Mouse (Mus musculus): ENCODE results near the gene Prkar2a. TPM values are rescaled to one million over a fixed set of nuclear protein-coding genes. Genes with fewer than 3 reads are reported as not detected.
A peak's percentile ranks its signal among the peaks of the same experiment; 100 is the strongest.

Prkar2a gene
- polyA plus RNA-seq, 1 experiment from 2014 or later: 68.1 TPM

DNA sequence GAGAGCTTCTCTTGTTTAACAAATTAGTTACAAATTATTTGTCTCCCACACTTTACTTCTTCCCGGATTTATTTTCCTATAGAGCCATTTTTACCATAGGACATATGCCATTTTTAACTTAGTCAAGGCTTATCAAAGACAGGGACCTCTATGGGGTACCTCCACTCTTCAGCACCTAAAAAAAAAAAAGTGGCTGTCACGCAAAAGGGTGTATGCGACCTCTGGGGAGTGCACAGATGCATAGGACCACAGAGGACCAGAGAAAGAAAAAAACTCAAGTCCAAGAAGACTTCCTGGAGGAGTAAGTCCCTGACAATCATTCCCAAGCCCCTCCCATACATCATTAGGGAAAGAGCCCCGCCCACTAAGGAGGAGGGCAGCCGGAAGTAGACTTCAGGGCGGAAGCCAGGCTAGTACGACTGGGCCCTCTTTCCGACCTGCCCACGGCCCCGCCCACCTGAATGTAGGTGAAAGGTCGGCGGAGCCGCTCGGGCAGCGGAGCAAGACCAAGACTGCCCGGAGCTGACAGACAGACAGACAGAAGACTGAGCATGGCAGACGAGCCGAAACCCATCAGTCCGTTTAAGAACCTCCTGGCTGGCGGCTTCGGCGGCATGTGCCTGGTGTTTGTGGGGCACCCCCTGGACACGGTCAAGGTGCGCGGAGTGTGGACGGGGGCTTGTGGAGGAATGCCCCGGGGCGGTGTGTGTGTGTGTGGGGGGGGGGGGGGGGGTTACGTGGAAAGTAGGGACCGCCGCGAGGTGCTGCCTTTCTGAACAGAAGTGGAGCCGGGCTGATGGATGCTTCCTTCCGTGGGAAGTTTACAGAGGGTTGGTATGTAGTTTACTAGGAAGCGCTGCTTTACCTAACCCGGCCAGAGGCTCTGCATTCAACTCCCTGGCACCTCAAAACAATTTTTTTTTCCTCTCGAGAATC is 27.2 kb upstream of the Prkar2a start, which contains the start of gene Slc25a20:
TSS of gene Slc25a20 (plus strand) at position 412 of the 936 bp plus-strand sequence.
- DNase-seq (peak; percentile 85), ATAC-seq (ENCODE audit: low FRiP score, low TSS enrichment) (peak; percentile 69)
- Histone ChIP-seq H3K9me3 (ENCODE audit: control insufficient read depth, low read length) (no peaks in the 10 kb centered on the region), H3K4me2 (ENCODE audit: low read length) (peak within 1 kb of the TSS; percentile 74), H3K27ac (replicated peaks; ENCODE audit: low read depth, low read length) (no peak within 1 kb of the TSS), H3K36me3 (ENCODE audit: control insufficient read depth, insufficient read depth, low read length) (no peaks in the 10 kb centered on the region), H3K4me3 (replicated peaks; ENCODE audit: low read depth, low read length) (peak within 1 kb of the TSS; percentile 68), H3K4me1 (ENCODE audit: control insufficient read depth, insufficient read depth, low read length) (peaks cover 9% of the 10 kb centered on the region), H3K9ac (replicated peaks; ENCODE audit: low read length) (peak within 1 kb of the TSS; percentile 61), H3K27me3 (ENCODE audit: control insufficient read depth, insufficient read depth, low read length) (no peaks in the 10 kb centered on the region)
- 2% methylated on average over 36 of the region's 37 CpGs for WGBS

GRCm38 (mm10) chr9:108662660-108663059 is 26.5 kb upstream of the Prkar2a start:
- Histone ChIP-seq H3K9me3 (ENCODE audit: control insufficient read depth, low read length) (no peaks in the 10 kb centered on the region), H3K9ac (replicated peaks; ENCODE audit: low read length) (peak overlapping the region; percentile 61), H3K36me3 (ENCODE audit: control insufficient read depth, insufficient read depth, low read length) (no peaks in the 10 kb centered on the region), H3K27me3 (ENCODE audit: control insufficient read depth, insufficient read depth, low read length) (no peaks in the 10 kb centered on the region), H3K4me3 (replicated peaks; ENCODE audit: low read depth, low read length) (peak overlapping the region; percentile 68), H3K4me2 (ENCODE audit: low read length) (peak overlapping the region; percentile 74), H3K27ac (replicated peaks; ENCODE audit: low read depth, low read length) (no peak overlapping the region), H3K4me1 (ENCODE audit: control insufficient read depth, insufficient read depth, low read length) (peaks cover 9% of the 10 kb centered on the region)
- ATAC-seq (ENCODE audit: low FRiP score, low TSS enrichment): no peak
- DNase-seq: no peak
- WGBS: 43% methylated on average over 6 of the region's 6 CpGs

DNA sequence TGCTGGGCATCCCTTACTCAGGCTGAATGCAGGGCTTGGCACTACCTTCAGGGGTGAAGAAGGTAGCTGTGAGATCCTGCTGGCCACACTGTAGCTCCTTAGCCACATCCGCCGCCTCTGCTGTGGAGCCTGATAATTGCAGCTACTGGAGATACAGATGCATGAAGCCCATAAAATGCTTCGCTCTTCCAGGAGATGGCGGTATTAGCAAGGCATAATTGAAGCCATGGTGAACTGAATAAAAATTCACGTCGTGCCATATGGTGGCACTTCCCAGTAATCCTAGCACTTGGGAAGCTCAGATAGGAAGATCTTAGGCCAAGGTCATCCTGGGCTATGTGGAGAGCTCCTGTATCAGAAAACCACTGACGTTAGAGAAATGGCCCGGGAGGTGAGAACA is 19.2 kb upstream of the Prkar2a start:
- no peak overlapping the region for H3K4me3 ChIP-seq (replicated peaks; ENCODE audit: low read depth, low read length)
- DNase-seq (peak; percentile 62), ATAC-seq (ENCODE audit: low FRiP score, low TSS enrichment) (no peak)
- no peak overlapping the region for H3K9ac ChIP-seq (replicated peaks; ENCODE audit: low read length)
- H3K4me2 ChIP-seq (ENCODE audit: low read length): no peak overlapping the region
- peaks cover 30% of the 10 kb centered on the region for H3K36me3 ChIP-seq (ENCODE audit: control insufficient read depth, insufficient read depth, low read length)
- no peaks in the 10 kb centered on the region for H3K4me1 ChIP-seq (ENCODE audit: control insufficient read depth, insufficient read depth, low read length)
- WGBS: 54% methylated on average over 8 of the region's 8 CpGs
- H3K27me3 ChIP-seq (ENCODE audit: control insufficient read depth, insufficient read depth, low read length): no peaks in the 10 kb centered on the region
- no peak overlapping the region for H3K27ac ChIP-seq (replicated peaks; ENCODE audit: low read depth, low read length)
- H3K9me3 ChIP-seq (ENCODE audit: control insufficient read depth, low read length): no peaks in the 10 kb centered on the region

DNA sequence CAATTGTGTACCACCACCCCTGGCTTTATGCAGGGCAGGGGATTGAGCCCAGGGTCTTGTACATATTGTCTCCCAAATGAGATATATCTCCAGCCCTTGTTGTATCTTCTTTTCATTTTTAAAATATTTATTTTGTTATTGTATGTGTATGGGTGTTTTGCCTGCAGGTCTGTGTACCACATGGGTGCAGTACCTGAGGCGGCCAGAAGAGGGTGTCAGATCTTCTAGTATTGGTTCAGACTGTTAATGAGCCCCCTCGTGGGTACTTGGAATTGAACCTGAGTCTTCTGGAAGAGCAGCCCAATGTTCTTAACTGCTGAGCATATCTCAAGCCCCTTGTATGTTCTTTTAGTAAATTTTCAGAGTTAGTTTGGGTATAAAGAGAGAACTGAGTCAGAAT is 16.0 kb upstream of the Prkar2a start:
- no peak overlapping the region for H3K9ac ChIP-seq (replicated peaks; ENCODE audit: low read length)
- H3K36me3 ChIP-seq (ENCODE audit: control insufficient read depth, insufficient read depth, low read length): peaks cover 34% of the 10 kb centered on the region
- no peak overlapping the region for H3K4me3 ChIP-seq (replicated peaks; ENCODE audit: low read depth, low read length)
- no peak overlapping the region for H3K27ac ChIP-seq (replicated peaks; ENCODE audit: low read depth, low read length)
- no peaks in the 10 kb centered on the region for H3K9me3 ChIP-seq (ENCODE audit: control insufficient read depth, low read length)
- DNase-seq (no peak), ATAC-seq (ENCODE audit: low FRiP score, low TSS enrichment) (no peak)
- no peak overlapping the region for H3K4me2 ChIP-seq (ENCODE audit: low read length)
- no peaks in the 10 kb centered on the region for H3K27me3 ChIP-seq (ENCODE audit: control insufficient read depth, insufficient read depth, low read length)
- no peaks in the 10 kb centered on the region for H3K4me1 ChIP-seq (ENCODE audit: control insufficient read depth, insufficient read depth, low read length)
- 48% methylated on average over 2 of the region's 2 CpGs for WGBS

DNA sequence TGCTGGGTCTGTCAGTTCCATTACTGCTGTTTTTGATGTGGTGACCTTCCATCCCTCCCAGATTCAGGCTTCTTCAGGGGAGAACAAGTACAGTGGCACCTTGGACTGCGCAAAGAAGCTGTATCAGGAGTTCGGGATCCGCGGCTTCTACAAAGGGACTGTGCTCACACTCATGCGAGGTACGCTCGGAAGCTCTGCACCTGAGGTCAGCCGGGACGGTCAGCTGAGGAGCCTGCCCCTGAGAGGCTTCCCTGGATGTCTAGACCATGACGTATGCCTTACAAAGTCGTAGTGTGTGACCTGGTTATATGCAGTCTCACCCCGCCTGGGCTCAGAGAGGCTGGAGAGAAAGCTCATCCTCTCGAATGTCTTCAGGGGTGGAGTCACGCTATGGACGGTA is 9.1 kb upstream of the Prkar2a start:
- DNase-seq (no peak), ATAC-seq (ENCODE audit: low FRiP score, low TSS enrichment) (no peak)
- 93% methylated on average over 15 of the region's 15 CpGs for WGBS

DNA sequence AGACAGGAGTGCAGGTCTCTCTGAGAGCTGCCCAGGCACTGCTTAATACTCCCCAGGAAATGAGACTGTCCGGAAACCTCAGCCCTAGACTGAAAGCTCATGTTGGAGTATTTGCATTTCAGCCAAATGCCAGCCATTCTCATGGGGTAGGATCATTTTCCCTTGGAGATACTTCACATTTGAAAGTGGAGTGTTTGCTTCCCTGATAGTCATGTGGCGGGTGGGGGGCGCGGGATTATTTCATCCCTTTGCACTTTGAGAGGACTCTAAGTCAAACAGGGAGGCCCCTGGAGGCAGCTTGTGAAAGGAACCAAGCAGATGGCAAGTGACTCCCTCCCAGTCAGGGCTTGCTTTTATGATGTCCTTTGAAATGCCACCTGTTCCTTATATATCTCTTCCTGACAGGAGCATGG is 2.6 kb upstream of the Prkar2a start:
- Histone ChIP-seq H3K9ac (replicated peaks; ENCODE audit: low read length) (no peak overlapping the region), H3K4me3 (replicated peaks; ENCODE audit: low read depth, low read length) (no peak overlapping the region), H3K27ac (replicated peaks; ENCODE audit: low read depth, low read length) (no peak overlapping the region), H3K36me3 (ENCODE audit: control insufficient read depth, insufficient read depth, low read length) (peaks cover 19% of the 10 kb centered on the region), H3K27me3 (ENCODE audit: control insufficient read depth, insufficient read depth, low read length) (no peaks in the 10 kb centered on the region), H3K4me1 (ENCODE audit: control insufficient read depth, insufficient read depth, low read length) (peaks cover 13% of the 10 kb centered on the region), H3K4me2 (ENCODE audit: low read length) (no peak overlapping the region), H3K9me3 (ENCODE audit: control insufficient read depth, low read length) (no peaks in the 10 kb centered on the region)
- 13% methylated on average over 4 of the region's 4 CpGs for WGBS
- ATAC-seq (ENCODE audit: low FRiP score, low TSS enrichment) (no peak), DNase-seq (peak; percentile 55)

More for the DNA sequence above, 9.1 kb upstream of the Prkar2a start:
- no peak overlapping the region for H3K27ac ChIP-seq (replicated peaks; ENCODE audit: low read depth, low read length)
- H3K27me3 ChIP-seq (ENCODE audit: control insufficient read depth, insufficient read depth, low read length): no peaks in the 10 kb centered on the region
- H3K9ac ChIP-seq (replicated peaks; ENCODE audit: low read length): no peak overlapping the region
- H3K9me3 ChIP-seq (ENCODE audit: control insufficient read depth, low read length): no peaks in the 10 kb centered on the region
- no peak overlapping the region for H3K4me3 ChIP-seq (replicated peaks; ENCODE audit: low read depth, low read length)
- H3K36me3 ChIP-seq (ENCODE audit: control insufficient read depth, insufficient read depth, low read length): peaks cover 47% of the 10 kb centered on the region
- H3K4me1 ChIP-seq (ENCODE audit: control insufficient read depth, insufficient read depth, low read length): no peaks in the 10 kb centered on the region
- H3K4me2 ChIP-seq (ENCODE audit: low read length): no peak overlapping the region

GRCm38 (mm10) chr9:108687181-108687580 is 1.9 kb upstream of the Prkar2a start:
- no peaks in the 10 kb centered on the region for H3K9me3 ChIP-seq (ENCODE audit: control insufficient read depth, low read length)
- no peak overlapping the region for H3K4me3 ChIP-seq (replicated peaks; ENCODE audit: low read depth, low read length)
- H3K27me3 ChIP-seq (ENCODE audit: control insufficient read depth, insufficient read depth, low read length): no peaks in the 10 kb centered on the region
- ATAC-seq (ENCODE audit: low FRiP score, low TSS enrichment): no peak
- no peak overlapping the region for H3K9ac ChIP-seq (replicated peaks; ENCODE audit: low read length)
- no peak overlapping the region for H3K27ac ChIP-seq (replicated peaks; ENCODE audit: low read depth, low read length)
- peaks cover 15% of the 10 kb centered on the region for H3K36me3 ChIP-seq (ENCODE audit: control insufficient read depth, insufficient read depth, low read length)
- 75% methylated on average over 6 of the region's 6 CpGs for WGBS
- no peak for DNase-seq
- H3K4me1 ChIP-seq (ENCODE audit: control insufficient read depth, insufficient read depth, low read length): peaks cover 16% of the 10 kb centered on the region
- no peak overlapping the region for H3K4me2 ChIP-seq (ENCODE audit: low read length)

GRCm38 (mm10) chr9:108687686-108688085 is 1.4 kb upstream of the Prkar2a start:
- no peak overlapping the region for H3K4me2 ChIP-seq (ENCODE audit: low read length)
- no peaks in the 10 kb centered on the region for H3K27me3 ChIP-seq (ENCODE audit: control insufficient read depth, insufficient read depth, low read length)
- 71% methylated on average over 2 of the region's 2 CpGs for WGBS
- peaks cover 10% of the 10 kb centered on the region for H3K36me3 ChIP-seq (ENCODE audit: control insufficient read depth, insufficient read depth, low read length)
- ATAC-seq (ENCODE audit: low FRiP score, low TSS enrichment) (no peak), DNase-seq (no peak)
- no peak overlapping the region for H3K4me3 ChIP-seq (replicated peaks; ENCODE audit: low read depth, low read length)
- H3K4me1 ChIP-seq (ENCODE audit: control insufficient read depth, insufficient read depth, low read length): peaks cover 16% of the 10 kb centered on the region
- no peak overlapping the region for H3K27ac ChIP-seq (replicated peaks; ENCODE audit: low read depth, low read length)
- H3K9ac ChIP-seq (replicated peaks; ENCODE audit: low read length): no peak overlapping the region
- no peaks in the 10 kb centered on the region for H3K9me3 ChIP-seq (ENCODE audit: control insufficient read depth, low read length)

GRCm38 (mm10) chr9:108688451-108688850 is 663 bp upstream of the Prkar2a start:
- no peaks in the 10 kb centered on the region for H3K9me3 ChIP-seq (ENCODE audit: control insufficient read depth, low read length)
- H3K27ac ChIP-seq (replicated peaks; ENCODE audit: low read depth, low read length): peak overlapping the region; percentile 65; the same call in 1 of the 2 replicates
- 68% methylated on average over 9 of the region's 9 CpGs for WGBS

More at GRCm38 (mm10) chr9:108688451-108688850, 663 bp upstream of the Prkar2a start:
- no peak overlapping the region for H3K4me3 ChIP-seq (replicated peaks; ENCODE audit: low read depth, low read length)
- DNase-seq (no peak), ATAC-seq (ENCODE audit: low FRiP score, low TSS enrichment) (no peak)
- peaks cover 5% of the 10 kb centered on the region; the same call in 1 of the 2 replicates for H3K36me3 ChIP-seq (ENCODE audit: control insufficient read depth, insufficient read depth, low read length)
- H3K4me1 ChIP-seq (ENCODE audit: control insufficient read depth, insufficient read depth, low read length): peaks cover 21% of the 10 kb centered on the region
- H3K9ac ChIP-seq (replicated peaks; ENCODE audit: low read length): no peak overlapping the region
- H3K27me3 ChIP-seq (ENCODE audit: control insufficient read depth, insufficient read depth, low read length): no peaks in the 10 kb centered on the region
- H3K4me2 ChIP-seq (ENCODE audit: low read length): no peak overlapping the region

Measured in midbrain, embryonic 14.5 days (tissue).